Mouse (Mus musculus) myocyte (in vitro differentiated cells): ENCODE data around the gene Dus3l.

Experiments
- CEBPB ChIP-seq: IDR thresholded peaks from 2 replicates; pipeline ENCODE4 v1.6.1; 2011; ENCODE audit warnings: mild to moderate bottlenecking, moderate library complexity; ENCODE audit not compliant: poor library complexity, insufficient read depth, severe bottlenecking
- E2F4 ChIP-seq: IDR thresholded peaks from one replicate; pipeline ENCODE4 v1.6.1; 2011; ENCODE audit warnings: mild to moderate bottlenecking, control low read depth, moderate library complexity; ENCODE audit not compliant: insufficient read depth
- MAX ChIP-seq: IDR thresholded peaks from one replicate; pipeline ENCODE4 v1.6.1; 2011; ENCODE audit warnings: low read depth, mild to moderate bottlenecking, control low read depth
- POLR2A ChIP-seq: IDR thresholded peaks from one replicate; pipeline ENCODE4 v1.6.1; 2011; ENCODE audit warnings: low read depth, mild to moderate bottlenecking, control low read depth, moderate library complexity; ENCODE audit not compliant: insufficient read length
- POLR2AphosphoS2 ChIP-seq: IDR thresholded peaks from one replicate; pipeline ENCODE4 v1.6.1; 2011; ENCODE audit warnings: low read depth, control low read depth; ENCODE audit not compliant: insufficient read length
- REST ChIP-seq: IDR thresholded peaks from one replicate; pipeline ENCODE4 v1.6.1; 2011; ENCODE audit warnings: mild to moderate bottlenecking, control low read depth, moderate library complexity; ENCODE audit not compliant: insufficient read depth, insufficient read length
- SRF ChIP-seq: IDR thresholded peaks from one replicate; pipeline ENCODE4 v1.6.1; 2011; ENCODE audit warnings: low read depth; ENCODE audit not compliant: control insufficient read depth, insufficient read length
- TCF12 ChIP-seq: IDR thresholded peaks from one replicate; pipeline ENCODE4 v1.6.1; 2011; ENCODE audit warnings: mild to moderate bottlenecking, control low read depth; ENCODE audit not compliant: poor library complexity, insufficient read depth, severe bottlenecking
- USF1 ChIP-seq: IDR thresholded peaks from one replicate; pipeline ENCODE4 v1.6.1; 2011; ENCODE audit warnings: low read depth, mild to moderate bottlenecking, control low read depth, moderate library complexity

DNA sequence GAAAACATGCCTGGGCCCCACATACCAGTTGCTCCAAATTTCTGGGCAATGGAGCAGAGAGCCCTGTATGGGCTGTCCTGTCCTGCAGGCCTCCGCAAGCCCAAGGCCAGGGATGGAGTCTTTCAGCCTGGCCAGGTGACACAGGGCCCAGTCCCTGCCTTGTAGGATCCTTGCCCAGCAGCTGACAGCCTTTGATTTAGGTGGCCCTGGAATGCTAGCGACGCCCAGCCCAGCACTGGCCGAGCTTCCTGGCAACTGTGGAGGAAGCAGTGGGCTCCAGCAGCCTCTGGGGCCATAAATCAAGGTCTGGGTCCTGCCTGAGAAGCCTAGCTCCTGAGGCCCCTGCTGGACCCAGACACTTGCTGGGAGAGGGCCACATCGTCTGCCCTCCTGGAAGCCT is 42.1 kb upstream of the Dus3l start:
- no peak for TF ChIP-seq POLR2A
- TF ChIP-seq TCF12, result no peak
- no peak for TF ChIP-seq MAX
- no peak for TF ChIP-seq REST
- TF ChIP-seq USF1, result no peak
- no peak for TF ChIP-seq CEBPB
- no peak for TF ChIP-seq POLR2AphosphoS2
- TF ChIP-seq E2F4, result no peak
- no peak for TF ChIP-seq SRF
